Mouse (Mus musculus) testis, adult 2 months (tissue): ENCODE data around the gene Nfix. TPM values are rescaled to one million over a fixed set of nuclear protein-coding genes. Genes with fewer than 3 reads are reported as not detected.

ENCODE experiments used
- H3K27ac ChIP-seq: fragments of 200-500 bp; 2 replicates; pipeline ENCODE4 v1.5.1; 2012; ENCODE audit warnings: low read depth, low read length; ENCODE audit not compliant: control insufficient read depth, insufficient read depth
- H3K27me3 ChIP-seq: fragments of 200-500 bp; 2 replicates; pipeline ENCODE4 v1.6.1; 2012; ENCODE audit warnings: mild to moderate bottlenecking, low read length, moderate library complexity; ENCODE audit not compliant: control insufficient read depth, insufficient read depth
- H3K36me3 ChIP-seq: fragments of 200-500 bp; 2 replicates; pipeline ENCODE4 v1.6.1; 2012; ENCODE audit warnings: mild to moderate bottlenecking, low read length; ENCODE audit not compliant: control insufficient read depth, insufficient read depth
- H3K4me1 ChIP-seq: fragments of 200-500 bp; 2 replicates; pipeline ENCODE4 v1.6.1; 2012; ENCODE audit warnings: low read length; ENCODE audit not compliant: control insufficient read depth, insufficient read depth
- H3K4me3 ChIP-seq: fragments of 200-500 bp; 2 replicates; pipeline ENCODE4 v1.5.1; 2012; ENCODE audit warnings: low read depth, mild to moderate bottlenecking, low read length, moderate library complexity, mixed read lengths; ENCODE audit not compliant: control insufficient read depth
- CTCF ChIP-seq: fragments of 200-500 bp; IDR thresholded peaks from 2 replicates; pipeline ENCODE4 v1.5.1; 2012; ENCODE audit warnings: low read depth, mild to moderate bottlenecking, inconsistent platforms, low read length, moderate library complexity; ENCODE audit not compliant: control insufficient read depth, insufficient read depth, insufficient replicate concordance
- POLR2A ChIP-seq: fragments of 200-500 bp; IDR thresholded peaks from 2 replicates; pipeline ENCODE4 v1.6.1; 2012; ENCODE audit warnings: low read depth, mild to moderate bottlenecking, inconsistent platforms, low read length, moderate library complexity; ENCODE audit not compliant: control insufficient read depth
- polyA plus RNA-seq: library from polyadenylated mRNA; depleted of rRNA; stranded (reverse); fragments of >200 nt; gene quantifications from 2 replicates; pipeline ENCODE4 v1.2.3, GENCODE M21; 2012

The Nfix gene
- polyA plus RNA-seq, 1 experiment = 5.0 TPM

GRCm38 (mm10) chr8:84742171-84743053 is 57.7 kb downstream of the Nfix start:
- Histone ChIP-seq H3K27ac (no peak overlapping the region), H3K27me3 (no peaks in the 10 kb centered on the region), H3K36me3 (no peaks in the 10 kb centered on the region), H3K4me3 (no peak overlapping the region), H3K4me1 (peaks cover 25% of the 10 kb centered on the region)
- no peak for TF ChIP-seq POLR2A
- no peak for TF ChIP-seq CTCF

DNA sequence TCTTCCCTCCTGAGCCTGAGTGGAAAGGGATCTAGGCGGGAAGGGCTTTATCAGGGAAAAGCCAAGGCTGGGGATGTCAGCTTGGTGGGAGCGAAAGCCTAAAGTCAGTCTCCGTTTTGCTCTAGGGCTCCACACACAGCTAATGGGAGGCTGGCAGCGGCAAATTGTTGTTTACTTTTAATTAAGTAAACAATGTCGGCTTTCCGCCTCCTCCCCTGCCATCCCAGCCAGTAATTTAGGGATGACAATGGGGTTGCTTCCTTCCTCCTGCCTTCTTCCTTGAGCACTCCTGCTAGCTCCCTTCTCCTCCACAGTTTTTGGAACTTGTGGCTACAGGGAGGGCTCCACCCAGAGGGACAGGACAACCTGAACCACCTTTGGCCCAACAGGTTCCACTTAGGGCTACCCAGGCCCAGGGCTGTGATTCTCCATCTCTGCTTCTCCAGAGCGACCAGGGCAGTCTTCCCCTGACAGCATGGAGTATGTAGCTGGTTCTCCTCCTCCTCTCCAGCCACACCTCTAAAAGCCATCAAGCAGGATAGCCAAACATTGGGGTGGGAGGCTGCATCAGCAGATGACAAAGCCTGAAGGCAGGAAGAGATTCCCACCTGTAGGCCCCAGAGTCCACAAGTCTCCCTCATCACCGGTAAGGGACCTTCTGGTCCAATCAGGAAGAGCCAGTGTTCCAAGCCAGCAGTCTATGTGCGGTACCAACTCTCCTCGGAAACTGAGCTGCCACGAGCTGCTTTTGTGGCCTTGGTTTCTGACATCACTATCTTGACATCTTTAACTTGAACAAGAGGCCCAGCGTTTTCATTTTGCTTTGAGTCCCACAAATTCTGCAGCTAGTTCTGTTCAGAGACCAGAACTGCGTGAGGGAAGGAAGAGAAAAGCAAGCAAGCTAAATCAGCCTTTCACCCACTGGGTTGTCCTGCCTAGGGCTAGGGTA is 59.0 kb downstream of the Nfix start:
- Histone ChIP-seq H3K4me1 (peaks cover 25% of the 10 kb centered on the region), H3K27ac (no peak overlapping the region), H3K27me3 (no peaks in the 10 kb centered on the region), H3K4me3 (no peak overlapping the region), H3K36me3 (no peaks in the 10 kb centered on the region)
- TF ChIP-seq POLR2A (no peak), CTCF (no peak)

GRCm38 (mm10) chr8:84739401-84739742 is 60.8 kb downstream of the Nfix start:
- H3K4me3 ChIP-seq = no peak overlapping the region
- no peak for TF ChIP-seq POLR2A
- TF ChIP-seq CTCF = no peak
- H3K27me3 ChIP-seq = no peaks in the 10 kb centered on the region
- no peak overlapping the region for H3K27ac ChIP-seq
- peaks cover 25% of the 10 kb centered on the region for H3K4me1 ChIP-seq
- no peaks in the 10 kb centered on the region for H3K36me3 ChIP-seq

DNA sequence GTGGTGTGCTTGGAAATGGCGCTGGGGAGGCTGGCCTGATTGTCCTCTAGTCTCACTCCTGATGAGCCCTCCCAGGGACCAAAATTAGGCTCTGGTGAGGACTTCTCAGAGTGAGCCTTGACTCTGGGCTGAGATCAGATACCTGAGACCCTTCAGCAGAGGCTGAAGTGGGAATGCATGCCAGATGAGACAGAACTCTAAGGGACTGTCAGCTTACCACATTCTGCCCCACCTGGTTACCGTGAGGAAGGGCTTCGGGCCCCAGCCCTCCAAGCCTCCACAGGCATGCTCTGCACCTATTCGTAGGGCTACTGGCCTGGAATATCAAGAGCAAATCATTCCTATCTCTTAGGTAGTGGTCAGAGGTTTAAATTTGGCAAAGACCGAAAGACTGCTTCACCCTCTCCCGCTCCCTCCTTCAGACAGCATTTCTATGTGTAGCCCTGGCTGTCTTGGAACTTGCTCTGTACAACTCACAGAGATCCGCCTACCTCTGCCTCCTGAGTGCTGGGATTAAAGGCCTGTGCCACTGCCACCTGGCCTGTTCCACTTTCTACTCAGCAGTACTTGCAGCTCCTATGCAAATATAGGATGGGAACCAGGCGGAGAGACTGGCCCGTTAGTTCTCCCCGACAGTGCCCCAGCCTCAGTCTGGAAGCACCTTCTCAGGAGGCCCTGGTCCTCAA is 61.3 kb downstream of the Nfix start:
- Histone ChIP-seq H3K36me3 (no peaks in the 10 kb centered on the region), H3K27ac (no peak overlapping the region), H3K4me3 (no peak overlapping the region), H3K4me1 (peaks cover 25% of the 10 kb centered on the region), H3K27me3 (no peaks in the 10 kb centered on the region)
- TF ChIP-seq CTCF = no peak
- TF ChIP-seq POLR2A = no peak

DNA sequence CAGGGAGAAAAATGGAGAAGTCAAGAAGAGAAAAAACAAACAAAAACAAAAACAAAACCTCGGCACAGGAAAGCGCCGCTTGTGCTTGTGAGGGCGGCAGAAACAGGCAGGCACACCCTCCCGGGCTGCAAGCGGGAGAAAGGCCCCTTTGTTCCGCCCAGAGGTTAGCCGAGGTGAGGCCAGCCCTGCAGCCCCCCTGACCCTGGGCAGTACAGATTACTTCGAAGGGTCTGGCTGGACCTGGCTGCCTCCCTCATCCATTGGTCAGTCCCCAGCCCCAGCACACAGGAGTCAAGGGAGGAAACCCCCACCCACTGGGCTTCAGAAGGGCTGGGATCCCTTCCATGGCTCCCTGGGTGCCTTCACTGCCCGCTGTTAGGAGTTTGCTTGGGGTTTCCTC is 61.9 kb downstream of the Nfix start:
- TF ChIP-seq CTCF (no peak), POLR2A (no peak)
- Histone ChIP-seq H3K27ac (no peak overlapping the region), H3K4me1 (peaks cover 24% of the 10 kb centered on the region), H3K36me3 (no peaks in the 10 kb centered on the region), H3K4me3 (no peak overlapping the region), H3K27me3 (no peaks in the 10 kb centered on the region)

DNA sequence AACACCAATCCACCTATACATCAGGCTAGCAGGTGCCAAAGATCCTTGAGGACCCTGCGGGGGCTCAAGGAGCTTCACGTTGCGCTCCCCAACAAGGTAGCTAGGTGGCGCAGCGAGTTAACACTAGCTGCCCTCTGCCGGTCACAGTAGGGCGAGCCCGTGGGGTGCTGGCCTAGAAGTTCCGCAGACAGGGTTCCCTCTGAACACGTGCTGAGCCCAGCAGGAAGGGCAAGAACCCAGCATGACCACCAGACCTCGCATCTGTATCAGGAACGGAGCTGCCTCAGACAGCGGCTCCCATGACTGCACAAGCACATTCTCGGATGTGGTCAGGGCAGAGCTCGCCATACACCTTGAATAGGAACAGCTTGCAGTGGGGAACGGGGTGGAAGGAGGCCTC is 62.5 kb downstream of the Nfix start:
- peak; percentile 88 for TF ChIP-seq CTCF
- no peak for TF ChIP-seq POLR2A
- no peak overlapping the region for H3K27ac ChIP-seq
- H3K27me3 ChIP-seq = no peaks in the 10 kb centered on the region
- H3K4me3 ChIP-seq = peak overlapping the region; percentile 20; the same call in 1 of the 2 replicates
- no peaks in the 10 kb centered on the region for H3K36me3 ChIP-seq
- H3K4me1 ChIP-seq = peaks cover 17% of the 10 kb centered on the region

DNA sequence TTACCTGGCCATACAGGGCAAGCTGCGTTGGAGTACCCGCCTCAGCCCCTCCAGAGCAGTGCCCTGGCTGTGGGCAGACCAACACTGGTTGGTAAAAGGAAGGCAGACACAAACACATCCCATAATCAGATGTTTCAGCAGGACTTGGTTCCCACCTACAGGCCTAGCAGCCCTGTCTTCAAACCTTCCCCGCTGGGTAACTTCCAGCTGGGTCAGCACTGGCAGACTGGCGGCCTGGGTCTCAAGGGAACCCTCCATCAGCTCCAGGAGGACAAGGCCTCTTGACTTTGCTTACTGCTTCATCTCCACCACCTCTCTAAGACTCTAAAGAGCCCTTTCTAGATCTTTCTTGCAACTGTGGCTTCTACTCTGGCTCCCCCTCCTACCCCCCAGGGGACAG is 63.6 kb downstream of the Nfix start:
- Histone ChIP-seq H3K27me3 (no peaks in the 10 kb centered on the region), H3K36me3 (no peaks in the 10 kb centered on the region), H3K27ac (no peak overlapping the region), H3K4me3 (no peak overlapping the region), H3K4me1 (peaks cover 11% of the 10 kb centered on the region)
- TF ChIP-seq CTCF (no peak), POLR2A (no peak)
